Mouse (Mus musculus) left cerebral cortex, postnatal 10 days (tissue): Measurements from ENCODE around the gene Luc7l. TPM values are rescaled to one million over a fixed set of nuclear protein-coding genes. Genes with fewer than 3 reads are reported as not detected.
A peak's percentile ranks its signal among the peaks of the same experiment; 100 is the strongest.
"Not testable (repeated sequence)": the region's sequence is repeated elsewhere in the genome, so short reads cannot be mapped to it uniquely, and the experiment has no call there.

Experiments
- DNase-seq, 2 experiments: peaks; one replicate each; pipeline ENCODE4 v3.0.0; 2021 to 2022; ENCODE audit warnings: low spot score in 2 of 2, mixed read lengths in 1 of 2; ENCODE audit errors: extremely low spot score in 1 of 2
- intact Hi-C: fragments of 180-260 bp; cut with DNase I; formaldehyde crosslinking; loops from one replicate; pipeline ENCODE4 v1.15.1; 2025
- total RNA-seq, 2 experiments: library from RNA; stranded (reverse); gene quantifications; 2 replicates each; pipeline ENCODE4 v1.2.3; 2021

Luc7l gene
- total RNA-seq, 2 experiments from 2014 or later: 83.1 to 83.4 TPM

- intact Hi-C loops: loop anchor here (5.0 kb wide), 1 partner anchor 36 kb away; the partner anchor contains the start of gene Arhgdig
- DNase-seq: peak; percentile 42 to 79
Measured at GRCm38 (mm10) chr17:26243471-26244100, 9.1 kb upstream of the Luc7l start.

GRCm38 (mm10) chr17:26244101-26244841 lies 8.4 kb upstream of the Luc7l start, which contains the start of gene Fam234a:
TSS of gene Fam234a (minus strand) at chr17:26244242.
- intact Hi-C loops: loop anchor here (5.0 kb wide), 1 partner anchor 37 kb away; the partner anchor contains the start of gene Arhgdig

GRCm38 (mm10) chr17:26251886-26252538 lies 684 bp upstream of the Luc7l start:
- intact Hi-C loops: no loop called here

More at GRCm38 (mm10) chr17:26244101-26244841, 8.4 kb upstream of the Luc7l start, which contains the start of gene Fam234a:
- peak; percentile 92 to 96 for DNase-seq

GRCm38 (mm10) chr17:26253399-26253798 lies 703 bp downstream of the Luc7l start:
- DNase-seq: no peak
- intact Hi-C loops: no loop called here

More at GRCm38 (mm10) chr17:26251886-26252538, 684 bp upstream of the Luc7l start:
- DNase-seq: no peak

GRCm38 (mm10) chr17:26255313-26255712 lies 2.6 kb downstream of the Luc7l start:
- no peak for DNase-seq
- intact Hi-C loops: no loop called here

GRCm38 (mm10) chr17:26261826-26262225 lies 9.1 kb downstream of the Luc7l start:
- DNase-seq: no peak
- intact Hi-C loops: no loop called here

GRCm38 (mm10) chr17:26262384-26262783 lies 9.7 kb downstream of the Luc7l start:
- intact Hi-C loops: no loop called here

GRCm38 (mm10) chr17:26268851-26269250 lies 16.2 kb downstream of the Luc7l start:
- DNase-seq: no peak
- intact Hi-C loops: no loop called here

More at GRCm38 (mm10) chr17:26262384-26262783, 9.7 kb downstream of the Luc7l start:
- no peak for DNase-seq

GRCm38 (mm10) chr17:26269577-26269976 lies 16.9 kb downstream of the Luc7l start:
- intact Hi-C loops, DNase-seq: not testable (repeated sequence)

- intact Hi-C loops: no loop called here
- no peak for DNase-seq
Measured at GRCm38 (mm10) chr17:26272586-26272985, 19.9 kb downstream of the Luc7l start.

GRCm38 (mm10) chr17:26275933-26276332 lies 23.2 kb downstream of the Luc7l start:
- intact Hi-C loops: no loop called here
- DNase-seq: no peak

GRCm38 (mm10) chr17:26276711-26277110 lies 24.0 kb downstream of the Luc7l start:
- intact Hi-C loops: no loop called here
- peak in 1 of 2 experiments; percentile 41 for DNase-seq

GRCm38 (mm10) chr17:26286199-26286955 lies 33.7 kb downstream of the Luc7l start:
- DNase-seq: no peak
- intact Hi-C loops: no loop called here

- intact Hi-C loops: no loop called here
- no peak for DNase-seq
Measured at GRCm38 (mm10) chr17:26289475-26289874, 36.8 kb downstream of the Luc7l start.

- DNase-seq, intact Hi-C loops: not testable (repeated sequence)
Measured at GRCm38 (mm10) chr17:26298318-26298717, 45.6 kb downstream of the Luc7l start.

- peak; percentile 76 to 86 for DNase-seq
- intact Hi-C loops: loop anchor here (2.0 kb wide), 1 partner anchor 139 kb away; no protein-coding TSS in a partner anchor
Measured at GRCm38 (mm10) chr17:26314291-26314690, 61.6 kb downstream of the Luc7l start.

GRCm38 (mm10) chr17:26315474-26315873 lies 62.8 kb downstream of the Luc7l start:
- DNase-seq: peak in 1 of 2 experiments; percentile 33
- intact Hi-C loops: loop anchor here (2.0 to 5.0 kb wide), 2 partner anchors 47 to 137 kb away; no protein-coding TSS in a partner anchor

GRCm38 (mm10) chr17:26318441-26318840 lies 65.7 kb downstream of the Luc7l start:
- no peak for DNase-seq
- intact Hi-C loops: loop anchor here (5.0 kb wide), 1 partner anchor 44 kb away; no protein-coding TSS in a partner anchor
